7 mouse cellular contexts compared by ENCODE assay signal in genomic region chr5:32863253-32864228, GRCm38 (mm10). TPM values are rescaled to one million over a fixed set of nuclear protein-coding genes. Genes with fewer than 3 reads are reported as not detected.
DNase-seq lines count a peak whose midpoint lies in the region; ATAC-seq lines count a peak whose summit lies in the region.

TSS of gene Depdc5 (plus strand) at chr5:32863701.

- H3K4me2 ChIP-seq in embryonic facial prominence, embryonic 12.5 days (replicated peaks) = peak within 1 kb of the TSS; percentile 60
- H3K4me2 ChIP-seq in limb, embryonic 11.5 days (ENCODE audit: low read depth, severe bottlenecking) = peak within 1 kb of the TSS; percentile 54
- H3K4me2 ChIP-seq in midbrain, embryonic 14.5 days (ENCODE audit: low read length) = peak within 1 kb of the TSS; percentile 75

- no peaks in the 10 kb centered on the region for H3K27me3 ChIP-seq in embryonic facial prominence, embryonic 12.5 days
- H3K27me3 ChIP-seq in limb, embryonic 11.5 days (ENCODE audit: control insufficient read depth, insufficient read depth, low read length) = no peaks in the 10 kb centered on the region
- H3K27me3 ChIP-seq in midbrain, embryonic 14.5 days (ENCODE audit: control insufficient read depth, insufficient read depth, low read length) = no peaks in the 10 kb centered on the region

- peak within 1 kb of the TSS; percentile 81 for H3K27ac ChIP-seq in embryonic facial prominence, embryonic 12.5 days
- H3K27ac ChIP-seq in limb, embryonic 11.5 days (replicated peaks; ENCODE audit: low read depth, low read length) = peak within 1 kb of the TSS; percentile 49; the same call in 1 of the 2 replicates
- peak within 1 kb of the TSS; percentile 66; the same call in 1 of the 2 replicates for H3K27ac ChIP-seq in midbrain, embryonic 14.5 days (replicated peaks; ENCODE audit: low read depth, low read length)

- H3K9ac ChIP-seq in embryonic facial prominence, embryonic 12.5 days = peak within 1 kb of the TSS; percentile 77
- peak within 1 kb of the TSS; percentile 54 for H3K9ac ChIP-seq in limb, embryonic 11.5 days (ENCODE audit: low read length)
- peak within 1 kb of the TSS; percentile 72 for H3K9ac ChIP-seq in midbrain, embryonic 14.5 days (replicated peaks; ENCODE audit: low read length)

- 1% methylated on average over 60 of the region's 64 CpGs for WGBS in embryonic facial prominence, embryonic 12.5 days
- WGBS in limb, embryonic 11.5 days = under 1% methylated on average over 64 of the region's 64 CpGs
- 1% methylated on average over 63 of the region's 64 CpGs for WGBS in midbrain, embryonic 14.5 days

- H3K4me3 ChIP-seq in embryonic facial prominence, embryonic 12.5 days = peak within 1 kb of the TSS; percentile 72
- H3K4me3 ChIP-seq in limb, embryonic 11.5 days (ENCODE audit: low read depth, low read length) = peak within 1 kb of the TSS; percentile 51
- peak within 1 kb of the TSS; percentile 66 for H3K4me3 ChIP-seq in midbrain, embryonic 14.5 days (replicated peaks; ENCODE audit: low read depth, low read length)

- DNase-seq in adrenal gland, postnatal 25 days = peak; percentile 96
- peak; percentile 99 for DNase-seq in heart, adult 11 months
- DNase-seq in kidney, adult 18-20 months = peak; percentile 93
- DNase-seq in limb, embryonic 11.5 days (ENCODE audit: low spot score) = peak; percentile 97
- DNase-seq in midbrain, embryonic 14.5 days = peak; percentile 96
- DNase-seq in spleen, adult 18-20 months = peak; percentile 94 to 95

- H3K9me3 ChIP-seq in embryonic facial prominence, embryonic 12.5 days = no peaks in the 10 kb centered on the region
- H3K9me3 ChIP-seq in limb, embryonic 11.5 days (ENCODE audit: control insufficient read depth, low read length) = no peaks in the 10 kb centered on the region
- no peaks in the 10 kb centered on the region for H3K9me3 ChIP-seq in midbrain, embryonic 14.5 days (ENCODE audit: control insufficient read depth, low read length)

- H3K4me1 ChIP-seq in embryonic facial prominence, embryonic 12.5 days = peaks cover 7% of the 10 kb centered on the region; the same call in 1 of the 2 replicates
- no peaks in the 10 kb centered on the region for H3K4me1 ChIP-seq in limb, embryonic 11.5 days (ENCODE audit: control insufficient read depth, insufficient read depth, low read length)
- peaks cover 5% of the 10 kb centered on the region; the same call in 1 of the 2 replicates for H3K4me1 ChIP-seq in midbrain, embryonic 14.5 days (ENCODE audit: control insufficient read depth, insufficient read depth, low read length)

- peak; percentile 98 for ATAC-seq in embryonic facial prominence, embryonic 12.5 days (ENCODE audit: insufficient number of reproducible peaks, insufficient read depth, low FRiP score, low TSS enrichment)
- ATAC-seq in limb, embryonic 11.5 days (ENCODE audit: insufficient number of reproducible peaks, low FRiP score, low TSS enrichment, low read depth) = peak; percentile 95
- peak; percentile 99 for ATAC-seq in midbrain, embryonic 14.5 days (ENCODE audit: low FRiP score, low TSS enrichment)

- peaks cover 18% of the 10 kb centered on the region for H3K36me3 ChIP-seq in embryonic facial prominence, embryonic 12.5 days
- no peaks in the 10 kb centered on the region for H3K36me3 ChIP-seq in limb, embryonic 11.5 days (ENCODE audit: control insufficient read depth, insufficient read depth, low read length)
- peaks cover 18% of the 10 kb centered on the region for H3K36me3 ChIP-seq in midbrain, embryonic 14.5 days (ENCODE audit: control insufficient read depth, insufficient read depth, low read length)

RNA-seq across cellular contexts. Expression of gene Depdc5, which starts in this region (rescaled TPM):
- 41.9 and 51.4 TPM in 2 replicates for total RNA-seq in adrenal gland, postnatal 25 days (2021)
- polyA plus RNA-seq in embryonic facial prominence, embryonic 12.5 days (2016; fragmentation: Nextera tagmentation; extraction: Ambion mirVana) = 30.4 and 31.9 TPM in 2 replicates
- 30.4 and 38.4 TPM in 2 replicates for polyA plus RNA-seq in limb, embryonic 11.5 days (2014; fragmentation: Nextera tagmentation; extraction: Ambion mirVana)
- polyA plus RNA-seq in midbrain, embryonic 14.5 days (2014; fragmentation: Nextera tagmentation; extraction: Ambion mirVana) = 21.5 and 30.9 TPM in 2 replicates

Comparison
In these comparisons a context has a peak if more than half of its experiments do, and no peak if none do; other contexts are left out.
1. Peak in every context shown above with its lines: DNase-seq, ATAC-seq, H3K4me3 ChIP-seq and H3K27ac ChIP-seq.